In the genomic region with DNA sequence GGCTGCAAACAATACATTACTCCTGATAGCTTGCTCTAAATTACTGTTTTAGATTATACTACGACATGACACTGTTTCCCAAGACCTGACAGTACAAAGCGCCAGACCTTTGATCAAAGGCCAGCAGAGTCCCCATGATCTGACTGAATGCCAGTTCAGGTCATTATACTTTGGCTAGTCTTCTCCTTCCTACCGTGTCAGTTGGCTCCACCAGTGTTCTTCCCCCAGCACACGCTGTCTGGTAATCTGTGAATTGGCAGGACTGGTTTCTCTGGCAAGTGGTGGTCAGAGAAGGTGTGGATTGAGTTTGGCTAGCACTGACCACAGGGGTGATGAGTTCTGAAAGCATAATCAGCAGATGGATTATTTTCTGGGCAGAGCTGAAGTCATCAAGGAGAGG, we compare ENCODE assay signal across 17 mouse cellular contexts.
A peak's percentile ranks its signal among the peaks of the same experiment; 100 is the strongest.
DNase-seq lines count a peak whose midpoint lies in the region; ATAC-seq and TF ChIP-seq lines count a peak whose summit lies in the region.
"Had no signal": no experiment of that assay in that cellular context is flagged by ENCODE, and none has a peak within 500 bp of the region (broad histone marks: within the 10 kb centered on the region; RNA-seq: fewer than 3 reads in every experiment).

No protein-coding gene starts in this region.

- ATAC-seq in intestine, embryonic 14.5 days (replicated peaks; ENCODE audit: low FRiP score, low TSS enrichment, low read depth), result no peak
- ATAC-seq in intestine, embryonic 15.5 days, result no peak
- peak; percentile 60; the same call in 1 of the 2 replicates for ATAC-seq in stomach, embryonic 16.5 days (ENCODE audit: insufficient read depth, low FRiP score)
- no peak for ATAC-seq in stomach, postnatal 0 days (ENCODE audit: low FRiP score, low TSS enrichment)
- ATAC-seq: forebrain, embryonic 16.5 days; Patski had no signal

- no peak for TF ChIP-seq CTCF in stomach, postnatal 0 days (IDR thresholded peaks at IDR 0.05; ENCODE audit: low read depth)

- no peaks in the 10 kb centered on the region for H3K27me3 ChIP-seq in intestine, embryonic 14.5 days (replicated peaks; ENCODE audit: control insufficient read depth, insufficient read depth, low read length)
- H3K27me3 ChIP-seq in intestine, embryonic 15.5 days (replicated peaks), result no peaks in the 10 kb centered on the region
- H3K27me3 ChIP-seq in stomach, embryonic 16.5 days (ENCODE audit: control insufficient read depth, insufficient read depth, low read length), result no peaks in the 10 kb centered on the region
- no peaks in the 10 kb centered on the region for H3K27me3 ChIP-seq in stomach, postnatal 0 days (ENCODE audit: control insufficient read depth, insufficient read depth, low read length)
- H3K27me3 ChIP-seq: embryonic facial prominence, embryonic 15.5 days; limb, embryonic 15.5 days; Patski had no signal

- no peak overlapping the region for H3K9ac ChIP-seq in intestine, embryonic 14.5 days (ENCODE audit: low read length)
- no peak overlapping the region for H3K9ac ChIP-seq in intestine, embryonic 15.5 days
- H3K9ac ChIP-seq in stomach, embryonic 16.5 days (ENCODE audit: low read length), result no peak overlapping the region
- no peak overlapping the region for H3K9ac ChIP-seq in stomach, postnatal 0 days (ENCODE audit: low read length)
- H3K9ac ChIP-seq: embryonic facial prominence, embryonic 15.5 days; limb, embryonic 15.5 days had no signal

- no peaks in the 10 kb centered on the region for H3K36me3 ChIP-seq in intestine, embryonic 14.5 days (ENCODE audit: control insufficient read depth, insufficient read depth, low read length)
- no peaks in the 10 kb centered on the region for H3K36me3 ChIP-seq in intestine, embryonic 15.5 days
- H3K36me3 ChIP-seq in stomach, embryonic 16.5 days (ENCODE audit: control insufficient read depth, insufficient read depth, low read length), result no peaks in the 10 kb centered on the region
- no peaks in the 10 kb centered on the region for H3K36me3 ChIP-seq in stomach, postnatal 0 days (ENCODE audit: control insufficient read depth, insufficient read depth, low read length)
- H3K36me3 ChIP-seq: embryonic facial prominence, embryonic 15.5 days; limb, embryonic 15.5 days; midbrain, embryonic 10.5 days had no signal

- H3K9me3 ChIP-seq in intestine, embryonic 14.5 days (ENCODE audit: control insufficient read depth, low read length), result no peaks in the 10 kb centered on the region
- H3K9me3 ChIP-seq in intestine, embryonic 15.5 days, result no peaks in the 10 kb centered on the region
- no peaks in the 10 kb centered on the region for H3K9me3 ChIP-seq in stomach, embryonic 16.5 days (replicated peaks; ENCODE audit: control insufficient read depth, low read length)
- no peaks in the 10 kb centered on the region for H3K9me3 ChIP-seq in stomach, postnatal 0 days (ENCODE audit: control insufficient read depth, low read length)
- H3K9me3 ChIP-seq: embryonic facial prominence, embryonic 15.5 days; limb, embryonic 15.5 days; midbrain, embryonic 10.5 days had no signal

- H3K4me3 ChIP-seq in intestine, embryonic 14.5 days (ENCODE audit: low read depth, low read length), result no peak overlapping the region
- H3K4me3 ChIP-seq in intestine, embryonic 15.5 days (replicated peaks), result no peak overlapping the region
- no peak overlapping the region for H3K4me3 ChIP-seq in stomach, embryonic 16.5 days (replicated peaks; ENCODE audit: low read length)
- no peak overlapping the region for H3K4me3 ChIP-seq in stomach, postnatal 0 days (ENCODE audit: low read depth, low read length)
- H3K4me3 ChIP-seq: embryonic facial prominence, embryonic 15.5 days; limb, embryonic 15.5 days; midbrain, embryonic 10.5 days had no signal

- TF ChIP-seq EP300 in stomach, postnatal 0 days (optimal IDR thresholded peaks at IDR 0.05), result no peak

- 29% methylated on average over 4 of the region's 4 CpGs for WGBS in intestine, embryonic 14.5 days
- WGBS in intestine, embryonic 15.5 days, result 44% methylated on average over 4 of the region's 4 CpGs
- WGBS in stomach, embryonic 16.5 days, result 51% methylated on average over 4 of the region's 4 CpGs
- 51% methylated on average over 4 of the region's 4 CpGs for whole genome bisulfite sequencing in stomach, postnatal 0 days

- H3K4me2 ChIP-seq in intestine, embryonic 14.5 days (ENCODE audit: low read length), result peak overlapping the region; percentile 13; the same call in 1 of the 2 replicates
- H3K4me2 ChIP-seq in intestine, embryonic 15.5 days (replicated peaks), result no peak overlapping the region
- H3K4me2 ChIP-seq in stomach, embryonic 16.5 days (ENCODE audit: low read depth, low read length), result no peak overlapping the region
- H3K4me2 ChIP-seq in stomach, postnatal 0 days (replicated peaks; ENCODE audit: low read depth), result no peak overlapping the region
- H3K4me2 ChIP-seq: embryonic facial prominence, embryonic 15.5 days; limb, embryonic 15.5 days had no signal

- H3K27ac ChIP-seq in intestine, embryonic 14.5 days (ENCODE audit: low read depth), result no peak overlapping the region
- H3K27ac ChIP-seq in intestine, embryonic 15.5 days, result no peak overlapping the region
- H3K27ac ChIP-seq in stomach, embryonic 16.5 days (ENCODE audit: low read length), result no peak overlapping the region
- H3K27ac ChIP-seq in stomach, postnatal 0 days (replicated peaks), result no peak overlapping the region
- H3K27ac ChIP-seq: embryonic facial prominence, embryonic 15.5 days; kidney, postnatal 0 days; limb, embryonic 15.5 days; midbrain, embryonic 10.5 days had no signal

- no peak for DNase-seq in intestine, embryonic 14.5 days (ENCODE audit: low spot score)
- DNase-seq in stomach, postnatal 0 days (ENCODE audit: low spot score), result no peak
- peak; percentile 89 for DNase-seq in cerebellum, adult 9-11 months
- no peak for DNase-seq in frontal cortex, postnatal 36 days (ENCODE audit: low spot score in 2 of 2)
- DNase-seq in layer of hippocampus, adult 18-20 months (ENCODE audit: low spot score in 2 of 2), result no peak
- DNase-seq: adrenal gland, adult 2 months; gastrocnemius, postnatal 36 days; lung, postnatal 14 days; spleen, adult 18-20 months had no signal

- peaks cover 19% of the 10 kb centered on the region for H3K4me1 ChIP-seq in intestine, embryonic 14.5 days (replicated peaks; ENCODE audit: control insufficient read depth, insufficient read depth, low read length)
- 0 out of 2 replicates have a peak, but pooled peaks cover 7% of the 10 kb centered on the region for H3K4me1 ChIP-seq in intestine, embryonic 15.5 days (replicated peaks)
- H3K4me1 ChIP-seq in stomach, embryonic 16.5 days (ENCODE audit: control insufficient read depth, insufficient read depth, low read length), result no peaks in the 10 kb centered on the region
- no peaks in the 10 kb centered on the region; the same call in 1 of the 2 replicates for H3K4me1 ChIP-seq in stomach, postnatal 0 days (replicated peaks; ENCODE audit: control insufficient read depth, insufficient read depth)
